Comparison of ENCODE assay signal across 14 mouse cellular contexts in genomic region chr5:72882412-72882765, GRCm38 (mm10). TPM values are rescaled to one million over a fixed set of nuclear protein-coding genes. Genes with fewer than 3 reads are reported as not detected.
DNase-seq lines count a peak whose midpoint lies in the region; ATAC-seq and TF ChIP-seq lines count a peak whose summit lies in the region.
"Had no signal": no experiment of that assay in that cellular context is flagged by ENCODE, and none has a peak within 500 bp of the region (broad histone marks: within the 10 kb centered on the region; RNA-seq: fewer than 3 reads in every experiment).

No protein-coding gene starts in this region.

- H3K27me3 ChIP-seq in megakaryocyte, embryonic 14.5 days (replicated peaks), result no peaks in the 10 kb centered on the region
- no peaks in the 10 kb centered on the region for H3K27me3 ChIP-seq in intestine, postnatal 0 days (replicated peaks; ENCODE audit: control insufficient read depth, insufficient read depth, low read length)
- no peaks in the 10 kb centered on the region for H3K27me3 ChIP-seq in forebrain, embryonic 16.5 days (replicated peaks; ENCODE audit: control insufficient read depth, insufficient read depth, low read length)
- H3K27me3 ChIP-seq: hindbrain, embryonic 15.5 days; kidney, embryonic 15.5 days had no signal

- H3K9me3 ChIP-seq in megakaryocyte, embryonic 14.5 days, result no peaks in the 10 kb centered on the region
- H3K9me3 ChIP-seq in intestine, postnatal 0 days (ENCODE audit: control insufficient read depth), result no peaks in the 10 kb centered on the region
- no peaks in the 10 kb centered on the region for H3K9me3 ChIP-seq in forebrain, embryonic 16.5 days (ENCODE audit: control insufficient read depth, low read length)
- H3K9me3 ChIP-seq: hindbrain, embryonic 15.5 days; kidney, embryonic 15.5 days; limb, embryonic 13.5 days had no signal

- peaks cover 89% of the 10 kb centered on the region for H3K4me1 ChIP-seq in megakaryocyte, embryonic 14.5 days
- H3K4me1 ChIP-seq in intestine, postnatal 0 days (replicated peaks; ENCODE audit: control insufficient read depth, insufficient read depth, low read length), result no peaks in the 10 kb centered on the region
- no peaks in the 10 kb centered on the region for H3K4me1 ChIP-seq in forebrain, embryonic 16.5 days (replicated peaks; ENCODE audit: control insufficient read depth, insufficient read depth, low read length)
- H3K4me1 ChIP-seq: hindbrain, embryonic 15.5 days had no signal

- H3K4me2 ChIP-seq in intestine, postnatal 0 days (replicated peaks; ENCODE audit: low read depth), result no peak overlapping the region
- no peak overlapping the region for H3K4me2 ChIP-seq in forebrain, embryonic 16.5 days (ENCODE audit: low read length)
- H3K4me2 ChIP-seq: hindbrain, embryonic 15.5 days; kidney, embryonic 15.5 days; limb, embryonic 13.5 days; midbrain, embryonic 11.5 days had no signal

- peak overlapping the region; percentile 50 for H3K4me3 ChIP-seq in megakaryocyte, embryonic 14.5 days (replicated peaks)
- no peak overlapping the region for H3K4me3 ChIP-seq in intestine, postnatal 0 days (ENCODE audit: low read depth, low read length)
- H3K4me3 ChIP-seq in forebrain, embryonic 16.5 days (replicated peaks; ENCODE audit: low read length), result no peak overlapping the region
- H3K4me3 ChIP-seq: hindbrain, embryonic 15.5 days; kidney, embryonic 15.5 days; limb, embryonic 13.5 days had no signal

- ATAC-seq in megakaryocyte, adult 5-6 weeks (ENCODE audit: poor library complexity, severe bottlenecking), result no peak
- ATAC-seq in intestine, postnatal 0 days, result peak; percentile 59
- ATAC-seq in forebrain, embryonic 16.5 days, result no peak

- WGBS in intestine, postnatal 0 days, result 35% methylated on average over 2 of the region's 2 CpGs
- 79% methylated on average over 2 of the region's 2 CpGs for WGBS in forebrain, embryonic 16.5 days

- TF ChIP-seq CTCF in intestine, postnatal 0 days (IDR thresholded peaks at IDR 0.05; ENCODE audit: low read depth), result no peak

- H3K9ac ChIP-seq in intestine, postnatal 0 days (ENCODE audit: low read depth, low read length), result no peak overlapping the region
- H3K9ac ChIP-seq in forebrain, embryonic 16.5 days (replicated peaks; ENCODE audit: low read depth, low read length), result no peak overlapping the region
- H3K9ac ChIP-seq: hindbrain, embryonic 15.5 days; kidney, embryonic 15.5 days; limb, embryonic 13.5 days had no signal

- peak; percentile 56 for DNase-seq in adrenal gland, adult 2 months
- DNase-seq in adrenal gland, postnatal 4 days (ENCODE audit: low spot score in 2 of 2), result no peak
- DNase-seq in lung, postnatal 4 days, result no peak
- no peak for DNase-seq in layer of hippocampus, postnatal 25 days (ENCODE audit: extremely low spot score in 1 of 2, low spot score in 1 of 2)
- DNase-seq: layer of hippocampus, adult 9-11 months; spleen, adult 18-20 months had no signal

- H3K36me3 ChIP-seq in megakaryocyte, embryonic 14.5 days (replicated peaks; ENCODE audit: low read length), result no peaks in the 10 kb centered on the region
- no peaks in the 10 kb centered on the region for H3K36me3 ChIP-seq in intestine, postnatal 0 days (ENCODE audit: control insufficient read depth, insufficient read depth)
- no peaks in the 10 kb centered on the region for H3K36me3 ChIP-seq in forebrain, embryonic 16.5 days (ENCODE audit: control insufficient read depth, insufficient read depth)
- H3K36me3 ChIP-seq: hindbrain, embryonic 15.5 days; kidney, embryonic 15.5 days; limb, embryonic 13.5 days had no signal

- no peak overlapping the region for H3K27ac ChIP-seq in intestine, postnatal 0 days (ENCODE audit: low read depth, low read length)
- H3K27ac ChIP-seq in forebrain, embryonic 16.5 days (ENCODE audit: low read length), result no peak overlapping the region
- H3K27ac ChIP-seq: hindbrain, embryonic 15.5 days; kidney, embryonic 15.5 days; limb, embryonic 13.5 days had no signal

RNA-seq across cellular contexts. Expression of gene Tec, which starts 14.1 kb away (rescaled TPM):
- 1 to 10 TPM; 2.9 to 3.1 TPM for total RNA-seq in adrenal gland, adult 2 months (2021)
- polyA plus RNA-seq in adrenal gland, adult 2 months (2012; rRNA removed), result 0.26 and 0.51 TPM in 2 replicates
- 1 to 10 TPM; 3.2 to 5.0 TPM for total RNA-seq in adrenal gland, postnatal 4 days (2021)
- polyA plus RNA-seq in megakaryocyte, embryonic 14.5 days (2012; ENCODE audit: insufficient read depth, low replicate concordance), result 0.80 and 4.6 TPM in 2 replicates
- total RNA-seq in megakaryocyte, adult 5-6 weeks (2015), result 33.4 and 38.9 TPM in 2 replicates
- 56.6 and 64.5 TPM in 2 replicates for total RNA-seq in megakaryocyte, adult 5-6 weeks (2017)
- polyA plus RNA-seq in intestine, postnatal 0 days (2015; fragmentation: Nextera tagmentation; extraction: Ambion mirVana), result 12.4 and 14.7 TPM in 2 replicates
- 2.9 and 4.9 TPM in 2 replicates for polyA plus RNA-seq in forebrain, embryonic 16.5 days (2015; fragmentation: Nextera tagmentation; extraction: Ambion mirVana)
- 1 to 10 TPM in 1 of 2 experiments, under 1 TPM in 1; 0.94 to 1.4 TPM for total RNA-seq in layer of hippocampus, postnatal 25 days (2021)

RNA-seq across cellular contexts. Expression of gene Slain2, which starts 31.7 kb away (rescaled TPM):
- total RNA-seq in adrenal gland, adult 2 months (2021), result 10 to 100 TPM; 52.5 to 83.4 TPM
- 13.8 and 15.9 TPM in 2 replicates for polyA plus RNA-seq in adrenal gland, adult 2 months (2012; rRNA removed)
- 10 to 100 TPM; 54.6 to 65.3 TPM for total RNA-seq in adrenal gland, postnatal 4 days (2021)
- 23.7 and 28.9 TPM in 2 replicates for polyA plus RNA-seq in megakaryocyte, embryonic 14.5 days (2012; ENCODE audit: insufficient read depth, low replicate concordance)
- 61.0 and 75.2 TPM in 2 replicates for total RNA-seq in megakaryocyte, adult 5-6 weeks (2015)
- 70.6 and 73.8 TPM in 2 replicates for total RNA-seq in megakaryocyte, adult 5-6 weeks (2017)
- polyA plus RNA-seq in intestine, postnatal 0 days (2015; fragmentation: Nextera tagmentation; extraction: Ambion mirVana), result 9.6 and 10.1 TPM in 2 replicates
- 16.9 and 18.3 TPM in 2 replicates for polyA plus RNA-seq in forebrain, embryonic 16.5 days (2015; fragmentation: Nextera tagmentation; extraction: Ambion mirVana)
- 10 to 100 TPM; 20.3 to 22.2 TPM for total RNA-seq in layer of hippocampus, postnatal 25 days (2021)

Comparison
In these comparisons a context has a peak if more than half of its experiments do, and no peak if none do; other contexts are left out.
1. RNA of gene Tec, which starts 14.1 kb away (total RNA-seq): 33.4 to 64.5 TPM in megakaryocyte, adult 5-6 weeks; 3.2 to 5.0 TPM in adrenal gland, postnatal 4 days, 2.9 to 3.1 TPM in adrenal gland, adult 2 months and 0.94 to 1.4 TPM in layer of hippocampus, postnatal 25 days; every median in the first group is over 4 times any median in the second.